Mouse (Mus musculus): ENCODE results near the gene Gm14296.
"Not testable (repeated sequence)": the region's sequence is repeated elsewhere in the genome, so short reads cannot be mapped to it uniquely, and the experiment has no call there.

Gene Gm14296

GRCm38 (mm10) chr2:176927709-176928108, at the start of gene Gm14296:
Gene Gm14296 (minus strand): TSS chr2:176927809.
- DNase-seq (ENCODE audit: low read depth, low spot score): not testable (repeated sequence)

DNA sequence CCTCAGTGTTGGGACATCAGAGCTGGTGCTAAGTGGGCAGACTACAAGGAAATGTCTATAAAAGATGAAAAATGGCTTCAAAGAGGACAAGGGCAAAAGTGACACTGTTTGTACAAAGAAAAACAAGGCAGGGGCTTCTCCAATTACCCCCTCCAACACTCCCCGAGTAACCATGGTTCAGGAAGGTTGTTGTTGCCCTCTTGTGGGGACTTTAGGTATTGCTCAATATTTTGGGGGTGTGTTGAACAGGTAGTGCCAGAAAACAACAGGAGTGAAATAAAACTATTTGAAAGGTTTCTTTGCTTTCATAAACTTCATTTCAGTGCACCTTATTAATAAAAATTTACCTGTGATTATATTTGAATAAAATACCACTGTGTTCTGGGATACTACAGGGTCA, 22.1 kb downstream of the Gm14296 start:
- DNase-seq (ENCODE audit: low read depth, low spot score): not testable (repeated sequence)
